Mouse (Mus musculus): ENCODE results near the gene Xcl1.

Gene Xcl1

GRCm38 (mm10) chr1:164905047-164905446 lies 30.3 kb downstream of the Xcl1 start:
- DNase-seq (ENCODE audit: low spot score in 2 of 2), result peak; percentile 56 to 68

- no peak for DNase-seq (ENCODE audit: low spot score in 2 of 2)
These were observed 34.6 kb downstream of the Xcl1 start for GRCm38 (mm10) chr1:164900696-164901095.

GRCm38 (mm10) chr1:164900226-164900625 lies 35.1 kb downstream of the Xcl1 start:
- DNase-seq (ENCODE audit: low spot score in 2 of 2), result no peak

GRCm38 (mm10) chr1:164899506-164899905 lies 35.8 kb downstream of the Xcl1 start:
- no peak for DNase-seq (ENCODE audit: low spot score in 2 of 2)

- DNase-seq (ENCODE audit: low spot score in 2 of 2), result peak; percentile 89 to 92
These were observed 36.4 kb downstream of the Xcl1 start for GRCm38 (mm10) chr1:164898846-164899351.

- DNase-seq (ENCODE audit: low spot score in 2 of 2), result no peak
These were observed 38.0 kb downstream of the Xcl1 start for GRCm38 (mm10) chr1:164897163-164897817.

- DNase-seq (ENCODE audit: low spot score in 2 of 2), result no peak
These were observed 38.8 kb downstream of the Xcl1 start for GRCm38 (mm10) chr1:164896211-164897145.

- DNase-seq (ENCODE audit: low spot score in 2 of 2), result no peak
These were observed 39.5 kb downstream of the Xcl1 start for GRCm38 (mm10) chr1:164895806-164896205.

GRCm38 (mm10) chr1:164890366-164890765 lies 45.0 kb downstream of the Xcl1 start:
- DNase-seq (ENCODE audit: low spot score in 2 of 2), result no peak

GRCm38 (mm10) chr1:164888563-164888962 lies 46.8 kb downstream of the Xcl1 start:
- DNase-seq (ENCODE audit: low spot score in 2 of 2), result no peak

- no peak for DNase-seq (ENCODE audit: low spot score in 2 of 2)
These were observed 47.6 kb downstream of the Xcl1 start for GRCm38 (mm10) chr1:164887775-164888174.

- no peak for DNase-seq (ENCODE audit: low spot score in 2 of 2)
These were observed 53.4 kb downstream of the Xcl1 start for GRCm38 (mm10) chr1:164881891-164882290.
